Mouse (Mus musculus) retina, postnatal 7 days (tissue): ENCODE results near the gene Gm11232.
A peak's percentile ranks its signal among the peaks of the same experiment; 100 is the strongest.

ENCODE experiments used
- DNase-seq: peaks from one replicate; pipeline ENCODE4 v3.0.0-alpha.2; 2012; ENCODE audit warnings: low read depth, low spot score

Gene Gm11232

GRCm38 (mm10) chr4:71757865-71758264 is at the start of gene Gm11232:
TSS of gene Gm11232 (minus strand) at chr4:71757965.
- no peak for DNase-seq

GRCm38 (mm10) chr4:71805977-71806534 is 48.3 kb upstream of the Gm11232 start:
- no peak for DNase-seq

DNA sequence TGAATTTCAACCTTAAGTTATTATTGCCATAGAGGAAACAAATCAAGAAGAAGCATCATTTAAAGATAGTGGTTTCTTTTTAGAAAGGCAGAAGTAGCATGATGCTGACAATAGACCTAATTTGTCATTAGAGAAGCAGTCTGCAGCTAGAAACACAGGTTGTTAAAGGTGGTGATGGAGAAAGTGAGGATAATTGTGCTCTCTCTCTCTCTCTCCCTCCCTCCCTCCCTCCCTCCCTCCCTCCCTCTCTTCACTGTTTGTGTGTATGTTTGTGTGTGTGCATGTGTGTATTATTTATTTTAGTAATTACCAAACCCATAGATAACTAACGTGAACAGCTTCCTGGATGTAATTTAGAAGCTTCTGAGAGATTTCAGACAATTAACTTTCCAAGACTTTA is 7.8 kb upstream of the Gm11232 start:
- no peak for DNase-seq

GRCm38 (mm10) chr4:71765071-71765470 is 7.3 kb upstream of the Gm11232 start:
- peak; percentile 64 for DNase-seq

DNA sequence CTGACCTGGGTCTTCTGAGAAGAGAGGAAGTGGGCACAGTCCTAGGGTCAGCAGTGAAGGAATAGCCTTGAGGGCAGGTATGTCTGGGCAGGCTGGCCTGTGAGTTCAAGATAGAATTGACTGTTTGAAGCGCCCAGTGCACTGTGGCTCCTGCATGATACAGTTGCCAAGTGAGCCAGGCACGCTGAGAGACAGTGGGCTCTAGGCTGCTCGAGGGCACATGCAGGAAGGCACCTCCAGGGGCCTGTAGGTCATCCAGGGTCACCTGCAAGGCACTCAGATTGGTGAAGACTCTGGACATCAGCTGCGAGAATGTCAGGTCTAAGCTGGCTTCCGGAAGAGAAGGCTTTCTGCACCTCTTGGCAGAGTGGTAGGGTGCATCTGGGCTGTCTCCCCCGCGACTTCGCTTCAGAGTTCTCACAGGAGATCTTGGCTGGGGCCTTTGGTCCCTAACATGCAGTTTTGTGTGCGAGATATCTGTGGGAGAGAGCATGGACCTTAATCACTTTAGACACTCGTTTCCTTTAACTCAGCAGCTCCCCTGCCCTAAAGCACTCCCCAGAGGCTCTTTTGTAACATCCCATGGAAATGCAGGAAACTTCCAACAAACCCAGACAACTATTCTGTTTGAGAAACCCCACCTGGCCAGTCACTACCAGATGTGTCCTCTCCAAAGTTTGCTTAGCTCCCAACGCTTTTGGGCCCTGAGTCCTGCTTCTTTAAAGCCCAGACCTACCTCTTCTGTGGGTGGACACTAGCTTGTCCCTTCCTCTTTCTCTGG is 1.1 kb downstream of the Gm11232 start:
- DNase-seq = no peak

GRCm38 (mm10) chr4:71745741-71746140 is 12.0 kb downstream of the Gm11232 start:
- DNase-seq = no peak

- no peak for DNase-seq
Measured at GRCm38 (mm10) chr4:71736529-71736928, 21.2 kb downstream of the Gm11232 start.

- DNase-seq = no peak
Measured at GRCm38 (mm10) chr4:71735261-71735660, 22.5 kb downstream of the Gm11232 start.

- DNase-seq = no peak
Measured at GRCm38 (mm10) chr4:71729401-71729800, 28.4 kb downstream of the Gm11232 start.

- no peak for DNase-seq
Measured at GRCm38 (mm10) chr4:71727611-71728010, 30.2 kb downstream of the Gm11232 start.

GRCm38 (mm10) chr4:71727056-71727455 is 30.7 kb downstream of the Gm11232 start:
- no peak for DNase-seq

DNA sequence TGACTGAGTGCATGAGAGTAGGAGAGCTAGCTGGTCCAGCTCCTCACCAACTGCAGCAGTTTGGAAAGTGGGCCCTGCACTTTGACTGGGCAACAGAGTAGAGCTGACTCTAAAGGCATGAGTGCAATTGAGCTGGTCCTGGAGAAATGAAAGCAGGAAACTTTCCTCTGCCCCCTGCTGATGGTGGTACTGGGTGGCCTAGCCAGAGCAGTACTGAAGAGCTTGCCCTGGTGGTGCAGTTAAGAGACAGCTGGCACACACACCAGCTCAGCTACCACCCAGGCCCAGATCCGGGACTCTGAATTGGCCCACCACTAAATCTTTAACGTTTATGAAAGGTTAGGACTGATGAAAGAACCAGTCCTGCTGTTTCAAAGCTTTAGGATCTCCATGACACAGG is 31.9 kb downstream of the Gm11232 start:
- no peak for DNase-seq
